Mouse (Mus musculus) cerebellum, adult 2 months (tissue): ENCODE measurements around the gene Dnm3. TPM values are rescaled to one million over a fixed set of nuclear protein-coding genes. Genes with fewer than 3 reads are reported as not detected.

Source experiments
- DNase-seq, 2 experiments: peaks; one replicate each; pipeline ENCODE4 v3.0.0; 2021
- H3K27ac ChIP-seq: fragments of 200-500 bp; 2 replicates; pipeline ENCODE4 v1.5.1; 2012; ENCODE audit warnings: low read length, control low read depth, inconsistent platforms; ENCODE audit not compliant: insufficient read depth
- H3K27me3 ChIP-seq: fragments of 200-500 bp; 2 replicates; pipeline ENCODE4 v1.6.1; 2012; ENCODE audit warnings: inconsistent platforms, mild to moderate bottlenecking, low read length, moderate library complexity; ENCODE audit not compliant: control insufficient read depth, insufficient read depth
- H3K4me1 ChIP-seq: fragments of 200-500 bp; 2 replicates; pipeline ENCODE4 v1.6.1; 2011; ENCODE audit warnings: low read length; ENCODE audit not compliant: control insufficient read depth, insufficient read depth
- H3K4me3 ChIP-seq: fragments of 200-500 bp; replicated peaks from 2 replicates; pipeline ENCODE3; 2011; ENCODE audit warnings: mild to moderate bottlenecking, low read depth, low read length, control low read depth; ENCODE audit not compliant: insufficient read depth
- CTCF ChIP-seq: fragments of 200-500 bp; IDR thresholded peaks from 2 replicates; pipeline ENCODE4 v1.5.1; 2011; ENCODE audit warnings: low read depth, mild to moderate bottlenecking, control low read depth, low read length, moderate library complexity, borderline replicate concordance; ENCODE audit not compliant: insufficient read depth
- POLR2A ChIP-seq: fragments of 200-500 bp; IDR thresholded peaks from 2 replicates; pipeline ENCODE4 v1.6.1; 2011; ENCODE audit warnings: low read length, control low read depth, borderline replicate concordance; ENCODE audit not compliant: insufficient read depth
- WGBS: fragments of 180-500 bp; shearing (Covaris S2); methylation state at CpG from one replicate; pipeline ENCODE4 v1.1.7; 2018; 5-methylcytosine and 5-hydroxymethylcytosine counted together
- polyA plus RNA-seq: library from polyadenylated mRNA; depleted of rRNA; stranded (reverse); fragments of >200 nt; gene quantifications from 2 replicates; pipeline ENCODE4 v1.2.3, GENCODE M21; 2012

The Dnm3 gene
- polyA plus RNA-seq, 1 experiment, result 93.6 TPM

DNA sequence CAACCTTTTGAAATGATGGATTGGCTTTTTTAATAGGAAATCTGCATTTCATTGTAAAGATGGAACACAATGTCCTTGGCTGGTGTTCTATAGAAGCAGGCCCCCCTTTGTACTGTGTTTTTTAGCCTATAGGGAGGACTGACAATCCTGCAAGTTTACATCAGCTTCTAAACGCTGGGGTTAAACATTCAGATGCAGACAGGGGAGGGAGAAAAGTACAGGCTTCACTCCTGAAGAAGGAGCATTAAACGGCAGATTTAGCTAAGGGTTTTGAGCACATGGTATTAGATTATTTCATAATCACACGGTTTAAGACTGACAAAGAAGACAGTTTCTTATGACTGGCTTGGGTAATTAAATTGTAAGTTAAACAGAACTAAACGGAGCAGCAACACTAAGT is 341.5 kb downstream of the Dnm3 start:
- Histone ChIP-seq H3K27ac (no peak overlapping the region), H3K4me3 (no peak overlapping the region), H3K4me1 (no peaks in the 10 kb centered on the region), H3K27me3 (no peaks in the 10 kb centered on the region)
- no peak for DNase-seq
- no peak for TF ChIP-seq CTCF
- TF ChIP-seq POLR2A, result no peak
- 41% methylated on average over 4 of the region's 4 CpGs for WGBS

GRCm38 (mm10) chr1:162135451-162136213 is 342.2 kb downstream of the Dnm3 start:
- Histone ChIP-seq H3K27ac (no peak overlapping the region), H3K4me1 (no peaks in the 10 kb centered on the region), H3K4me3 (no peak overlapping the region), H3K27me3 (no peaks in the 10 kb centered on the region)
- no peak for DNase-seq
- TF ChIP-seq POLR2A (no peak), CTCF (no peak)
- 53% methylated on average over 11 of the region's 11 CpGs for WGBS

- no peak overlapping the region for H3K27ac ChIP-seq
- TF ChIP-seq CTCF (no peak), POLR2A (no peak)
- 67% methylated on average over 3 of the region's 3 CpGs for WGBS
These were observed 343.2 kb downstream of the Dnm3 start for GRCm38 (mm10) chr1:162134651-162135066.

DNA sequence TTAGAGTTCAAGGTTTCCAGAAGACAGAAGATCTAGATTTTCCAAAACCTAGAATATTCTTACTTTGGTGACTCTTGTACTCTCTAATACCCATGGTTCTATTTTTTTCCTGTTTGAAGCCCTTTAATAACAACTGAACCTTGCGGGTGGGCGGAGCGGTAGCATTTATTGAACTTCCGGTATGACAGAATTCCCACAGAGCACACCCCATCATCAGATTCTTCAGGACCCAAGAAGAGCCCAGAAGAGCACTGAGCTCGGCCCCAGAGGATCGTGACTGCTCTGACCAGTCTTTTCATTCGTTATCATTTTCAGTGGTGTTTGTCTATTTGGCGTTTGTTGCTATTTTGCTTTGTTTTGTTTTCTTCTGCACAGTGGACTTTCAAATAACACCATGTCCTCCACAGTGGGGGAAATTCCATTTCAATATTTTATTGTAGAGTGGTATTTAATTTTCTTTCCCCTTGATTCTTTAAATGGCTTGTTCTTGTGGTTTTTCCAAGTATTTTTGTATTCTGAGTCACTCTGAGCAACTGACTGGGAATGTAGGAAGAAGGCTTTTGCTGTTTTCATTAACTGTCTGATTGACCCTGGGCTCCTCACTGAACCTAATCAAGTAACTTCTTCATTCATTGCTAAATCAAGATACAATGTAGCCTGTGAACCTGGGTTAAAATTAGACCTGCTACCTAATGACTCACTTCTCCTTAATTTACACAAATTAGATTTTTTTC is 344.8 kb downstream of the Dnm3 start:
- H3K4me3 ChIP-seq, result no peak overlapping the region
- TF ChIP-seq CTCF, result no peak
- TF ChIP-seq POLR2A, result no peak
- 88% methylated on average over 8 of the region's 8 CpGs for WGBS
- no peak for DNase-seq
- H3K27me3 ChIP-seq, result no peaks in the 10 kb centered on the region
- H3K27ac ChIP-seq, result no peak overlapping the region
- H3K4me1 ChIP-seq, result no peaks in the 10 kb centered on the region

More at GRCm38 (mm10) chr1:162134651-162135066, 343.2 kb downstream of the Dnm3 start:
- H3K27me3 ChIP-seq, result no peaks in the 10 kb centered on the region
- DNase-seq, result no peak
- no peak overlapping the region for H3K4me3 ChIP-seq
- H3K4me1 ChIP-seq, result no peaks in the 10 kb centered on the region

DNA sequence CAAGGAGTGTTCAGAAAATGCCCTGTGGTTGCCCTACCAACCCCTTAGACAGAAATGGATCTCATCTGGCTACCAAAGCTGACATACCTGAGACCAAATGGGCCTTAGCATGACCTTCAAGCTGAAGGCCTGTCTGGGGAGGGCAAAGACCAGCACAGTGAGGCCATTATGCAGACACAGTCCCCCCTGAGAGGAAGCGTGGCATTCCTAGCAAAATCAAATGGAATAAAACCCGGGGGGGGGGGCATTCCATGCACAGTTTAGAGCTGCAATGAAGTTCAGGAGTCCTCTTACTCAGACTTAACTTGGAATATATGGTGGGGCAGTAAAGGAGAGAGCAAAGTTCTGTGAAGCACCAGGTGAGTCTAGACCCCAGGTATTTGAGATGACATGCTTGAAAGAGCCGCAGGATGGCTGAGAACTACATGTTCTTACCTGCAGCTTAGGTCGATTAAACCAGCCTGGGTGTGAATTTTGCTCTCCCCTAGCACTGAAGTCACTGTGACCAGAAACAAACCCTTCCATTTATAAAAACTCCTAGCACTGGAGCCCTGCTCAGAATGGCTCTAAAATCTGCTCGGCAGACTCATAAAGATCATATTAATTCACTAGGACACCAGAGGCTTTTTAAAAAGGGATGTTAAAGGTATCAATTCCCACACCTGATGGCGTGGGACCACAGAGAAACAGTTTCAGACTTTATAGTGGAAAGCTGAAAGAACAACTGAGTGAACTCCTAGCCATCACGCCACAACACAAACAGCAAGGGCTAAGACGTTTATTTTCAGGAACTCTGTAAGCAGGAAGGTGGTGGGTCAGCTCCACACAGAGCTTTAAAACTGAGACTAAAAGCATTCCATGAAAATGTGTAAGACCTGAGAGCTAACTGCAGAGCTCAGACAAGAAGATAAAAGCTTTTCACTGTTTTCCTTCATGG is 350.7 kb downstream of the Dnm3 start:
- 76% methylated on average over 8 of the region's 8 CpGs for WGBS
- Histone ChIP-seq H3K27ac (no peak overlapping the region), H3K4me1 (peaks cover 7% of the 10 kb centered on the region; the same call in 1 of the 2 replicates), H3K4me3 (no peak overlapping the region), H3K27me3 (no peaks in the 10 kb centered on the region)
- no peak for DNase-seq
- TF ChIP-seq POLR2A (no peak), CTCF (no peak)

DNA sequence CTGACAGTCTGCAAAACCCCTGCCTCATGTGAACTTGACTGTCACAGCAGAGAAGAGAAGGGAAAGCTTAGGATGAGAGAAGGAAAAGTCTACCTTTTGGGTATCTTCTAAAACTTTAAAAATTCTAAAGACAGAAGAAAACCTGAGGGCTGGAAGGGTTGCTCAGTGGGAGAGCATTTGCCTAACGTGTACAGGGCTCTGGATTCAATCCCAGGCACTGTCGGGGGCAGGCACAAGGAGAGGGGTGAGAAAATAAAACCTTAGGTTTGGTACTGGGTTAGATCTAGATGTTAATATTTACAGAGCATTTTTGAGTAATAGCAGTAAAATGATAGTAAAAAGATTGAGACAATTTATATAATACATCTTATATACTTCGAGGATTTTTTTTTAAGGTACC is 353.4 kb downstream of the Dnm3 start:
- WGBS, result 44% methylated on average over 3 of the region's 3 CpGs
- H3K27ac ChIP-seq, result no peak overlapping the region
- DNase-seq, result peak; percentile 34 to 40
- H3K4me1 ChIP-seq, result peaks cover 7% of the 10 kb centered on the region; the same call in 1 of the 2 replicates
- no peaks in the 10 kb centered on the region for H3K27me3 ChIP-seq
- no peak overlapping the region for H3K4me3 ChIP-seq
- no peak for TF ChIP-seq CTCF
- TF ChIP-seq POLR2A, result no peak
